Mouse (Mus musculus): ENCODE measurements around the gene Ywhab. TPM values are rescaled to one million over a fixed set of nuclear protein-coding genes. Genes with fewer than 3 reads are reported as not detected.
A peak's percentile ranks its signal among the peaks of the same experiment; 100 is the strongest.

The Ywhab gene
- polyA plus RNA-seq, 1 experiment = 118 TPM

GRCm38 (mm10) chr2:164032973-164033372 is 38.2 kb downstream of the Ywhab start:
- no peak overlapping the region for H3K4me3 ChIP-seq

GRCm38 (mm10) chr2:164036520-164037019 is 41.8 kb downstream of the Ywhab start:
- Histone ChIP-seq H3ac (ENCODE audit: control insufficient read depth, insufficient read length) (no peak overlapping the region), H3K4me3 (no peak overlapping the region), H3K27me3 (ENCODE audit: control insufficient read depth, insufficient read depth, insufficient read length) (no peaks in the 10 kb centered on the region), H3K4me2 (ENCODE audit: low read depth) (no peak overlapping the region), H3K36me3 (ENCODE audit: control insufficient read depth, insufficient read depth) (no peaks in the 10 kb centered on the region), H3K79me2 (ENCODE audit: control insufficient read depth, insufficient read depth) (no peaks in the 10 kb centered on the region)
- no peak for TF ChIP-seq POLR2AphosphoS2 (IDR thresholded peaks at IDR 0.05; ENCODE audit: insufficient read length, low read depth)
- TF ChIP-seq SRF (IDR thresholded peaks at IDR 0.05; ENCODE audit: control insufficient read depth, insufficient read length, low read depth) = no peak
- TF ChIP-seq POLR2A (IDR thresholded peaks at IDR 0.05; ENCODE audit: insufficient read length, low read depth) = no peak
- TF ChIP-seq USF1 (IDR thresholded peaks at IDR 0.05; ENCODE audit: low read depth) = no peak
- TF ChIP-seq MAX (IDR thresholded peaks at IDR 0.05; ENCODE audit: low read depth) = no peak
- peak; percentile 94 for TF ChIP-seq TCF3 (IDR thresholded peaks at IDR 0.05; ENCODE audit: insufficient read length, low read depth)
- TF ChIP-seq E2F4 (IDR thresholded peaks at IDR 0.05; ENCODE audit: insufficient read depth) = no peak
- TF ChIP-seq CEBPB (IDR thresholded peaks at IDR 0.05; ENCODE audit: insufficient read depth, poor library complexity, severe bottlenecking) = no peak
- peak; percentile 63 to 98 (median 98) for TF ChIP-seq MYOD1 (IDR thresholded peaks at IDR 0.05; ENCODE audit: control insufficient read depth in 1 of 3, insufficient read length in 2 of 3, low read depth in 2 of 3)
- no peak for TF ChIP-seq REST (IDR thresholded peaks at IDR 0.05; ENCODE audit: insufficient read depth, insufficient read length)
- TF ChIP-seq MYOG (IDR thresholded peaks at IDR 0.05; ENCODE audit: control insufficient read depth in 1 of 3, insufficient read depth in 1 of 3, insufficient read length in 2 of 3, low read depth in 2 of 3) = peak; percentile 86 to 100 (median 99)
- peak; percentile 93 for TF ChIP-seq TCF12 (IDR thresholded peaks at IDR 0.05; ENCODE audit: insufficient read depth, poor library complexity, severe bottlenecking)

More at GRCm38 (mm10) chr2:164032973-164033372, 38.2 kb downstream of the Ywhab start:
- Histone ChIP-seq H3K27me3 (ENCODE audit: control insufficient read depth, insufficient read depth, insufficient read length) (no peaks in the 10 kb centered on the region), H3K79me2 (ENCODE audit: control insufficient read depth, insufficient read depth) (no peaks in the 10 kb centered on the region), H3K4me2 (ENCODE audit: low read depth) (no peak overlapping the region), H3K36me3 (ENCODE audit: control insufficient read depth, insufficient read depth) (no peaks in the 10 kb centered on the region), H3ac (ENCODE audit: control insufficient read depth, insufficient read length) (no peak overlapping the region)
- TF ChIP-seq USF1 (IDR thresholded peaks at IDR 0.05; ENCODE audit: low read depth) = no peak
- no peak for TF ChIP-seq CEBPB (IDR thresholded peaks at IDR 0.05; ENCODE audit: insufficient read depth, poor library complexity, severe bottlenecking)
- no peak for TF ChIP-seq SRF (IDR thresholded peaks at IDR 0.05; ENCODE audit: control insufficient read depth, insufficient read length, low read depth)
- no peak for TF ChIP-seq E2F4 (IDR thresholded peaks at IDR 0.05; ENCODE audit: insufficient read depth)
- TF ChIP-seq POLR2A (IDR thresholded peaks at IDR 0.05; ENCODE audit: insufficient read length, low read depth) = no peak
- no peak for TF ChIP-seq POLR2AphosphoS2 (IDR thresholded peaks at IDR 0.05; ENCODE audit: insufficient read length, low read depth)
- TF ChIP-seq MYOD1 (IDR thresholded peaks at IDR 0.05; ENCODE audit: control insufficient read depth in 1 of 3, insufficient read length in 2 of 3, low read depth in 2 of 3) = no peak
- TF ChIP-seq MAX (IDR thresholded peaks at IDR 0.05; ENCODE audit: low read depth) = no peak
- no peak for TF ChIP-seq REST (IDR thresholded peaks at IDR 0.05; ENCODE audit: insufficient read depth, insufficient read length)
- TF ChIP-seq MYOG (IDR thresholded peaks at IDR 0.05; ENCODE audit: control insufficient read depth in 1 of 3, insufficient read depth in 1 of 3, insufficient read length in 2 of 3, low read depth in 2 of 3) = no peak
- no peak for TF ChIP-seq TCF12 (IDR thresholded peaks at IDR 0.05; ENCODE audit: insufficient read depth, poor library complexity, severe bottlenecking)
- TF ChIP-seq TCF3 (IDR thresholded peaks at IDR 0.05; ENCODE audit: insufficient read length, low read depth) = no peak

- Histone ChIP-seq H3K36me3 (ENCODE audit: control insufficient read depth, insufficient read depth) (no peaks in the 10 kb centered on the region), H3K4me3 (no peak overlapping the region), H3ac (ENCODE audit: control insufficient read depth, insufficient read length) (no peak overlapping the region), H3K4me2 (ENCODE audit: low read depth) (no peak overlapping the region), H3K27me3 (ENCODE audit: control insufficient read depth, insufficient read depth, insufficient read length) (no peaks in the 10 kb centered on the region), H3K79me2 (ENCODE audit: control insufficient read depth, insufficient read depth) (no peaks in the 10 kb centered on the region)
- TF ChIP-seq USF1 (IDR thresholded peaks at IDR 0.05; ENCODE audit: low read depth) (no peak), REST (IDR thresholded peaks at IDR 0.05; ENCODE audit: insufficient read depth, insufficient read length) (peak; percentile 3), TCF3 (IDR thresholded peaks at IDR 0.05; ENCODE audit: insufficient read length, low read depth) (no peak), MYOG (IDR thresholded peaks at IDR 0.05; ENCODE audit: control insufficient read depth in 1 of 3, insufficient read depth in 1 of 3, insufficient read length in 2 of 3, low read depth in 2 of 3) (peak in 1 of 3 experiments; percentile 4), POLR2AphosphoS2 (IDR thresholded peaks at IDR 0.05; ENCODE audit: insufficient read length, low read depth) (no peak)
These were observed 43.8 kb downstream of the Ywhab start for GRCm38 (mm10) chr2:164038407-164039028.

- no peak overlapping the region for H3K4me2 ChIP-seq (ENCODE audit: low read depth)
- no peak overlapping the region for H3K4me3 ChIP-seq
- H3ac ChIP-seq (ENCODE audit: control insufficient read depth, insufficient read length) = no peak overlapping the region
- no peak for TF ChIP-seq SRF (IDR thresholded peaks at IDR 0.05; ENCODE audit: control insufficient read depth, insufficient read length, low read depth)
- TF ChIP-seq MYOG (IDR thresholded peaks at IDR 0.05; ENCODE audit: control insufficient read depth in 1 of 3, insufficient read depth in 1 of 3, insufficient read length in 2 of 3, low read depth in 2 of 3) = no peak
- no peak for TF ChIP-seq REST (IDR thresholded peaks at IDR 0.05; ENCODE audit: insufficient read depth, insufficient read length)
- TF ChIP-seq CEBPB (IDR thresholded peaks at IDR 0.05; ENCODE audit: insufficient read depth, poor library complexity, severe bottlenecking) = peak; percentile 45; the same call in 1 of the 2 replicates
- H3K79me2 ChIP-seq (ENCODE audit: control insufficient read depth, insufficient read depth) = no peaks in the 10 kb centered on the region
- H3K36me3 ChIP-seq (ENCODE audit: control insufficient read depth, insufficient read depth) = no peaks in the 10 kb centered on the region
- H3K27me3 ChIP-seq (ENCODE audit: control insufficient read depth, insufficient read depth, insufficient read length) = no peaks in the 10 kb centered on the region
These were observed 46.2 kb downstream of the Ywhab start for GRCm38 (mm10) chr2:164040949-164041348.

- H3ac ChIP-seq (ENCODE audit: control insufficient read depth, insufficient read length) = no peak overlapping the region
- no peak for TF ChIP-seq REST (IDR thresholded peaks at IDR 0.05; ENCODE audit: insufficient read depth, insufficient read length)
- TF ChIP-seq MYOD1 (IDR thresholded peaks at IDR 0.05; ENCODE audit: control insufficient read depth in 1 of 3, insufficient read length in 2 of 3, low read depth in 2 of 3) = peak in 2 of 3 experiments; percentile 61 to 73
- no peak for TF ChIP-seq TCF3 (IDR thresholded peaks at IDR 0.05; ENCODE audit: insufficient read length, low read depth)
- TF ChIP-seq MAX (IDR thresholded peaks at IDR 0.05; ENCODE audit: low read depth) = no peak
- no peak for TF ChIP-seq CEBPB (IDR thresholded peaks at IDR 0.05; ENCODE audit: insufficient read depth, poor library complexity, severe bottlenecking)
- TF ChIP-seq MYOG (IDR thresholded peaks at IDR 0.05; ENCODE audit: control insufficient read depth in 1 of 3, insufficient read depth in 1 of 3, insufficient read length in 2 of 3, low read depth in 2 of 3) = peak in 2 of 3 experiments; percentile 48 to 63
- no peaks in the 10 kb centered on the region for H3K36me3 ChIP-seq (ENCODE audit: control insufficient read depth, insufficient read depth)
- H3K27me3 ChIP-seq (ENCODE audit: control insufficient read depth, insufficient read depth, insufficient read length) = no peaks in the 10 kb centered on the region
- H3K79me2 ChIP-seq (ENCODE audit: control insufficient read depth, insufficient read depth) = no peaks in the 10 kb centered on the region
- no peak overlapping the region for H3K4me2 ChIP-seq (ENCODE audit: low read depth)
- H3K4me3 ChIP-seq = no peak overlapping the region
These were observed 46.8 kb downstream of the Ywhab start for GRCm38 (mm10) chr2:164041523-164041922.

All from myocyte (in vitro differentiated cells).